Mouse (Mus musculus) left cerebral cortex, adult 9 months (tissue): ENCODE results near the gene Tnfrsf13b.

Experiments
- DNase-seq, 2 experiments: peaks; one replicate each; pipeline ENCODE4 v3.0.0; 2022; ENCODE audit warnings: low spot score in 2 of 2

Tnfrsf13b gene

GRCm38 (mm10) chr11:61126606-61127355 is at the start of gene Tnfrsf13b:
Tnfrsf13b (plus strand) TSS chr11:61126755.
- no peak for DNase-seq

- DNase-seq, result no peak
These were observed 44.9 kb upstream of the Tnfrsf13b start for GRCm38 (mm10) chr11:61081624-61082023.

- no peak for DNase-seq
These were observed 36.4 kb upstream of the Tnfrsf13b start for GRCm38 (mm10) chr11:61090195-61090594.

GRCm38 (mm10) chr11:61091192-61091591 is 35.4 kb upstream of the Tnfrsf13b start:
- DNase-seq, result no peak

- peak in 1 of 2 experiments; percentile 86 for DNase-seq
These were observed 34.8 kb upstream of the Tnfrsf13b start for GRCm38 (mm10) chr11:61091642-61092262.

- DNase-seq, result no peak
These were observed 28.5 kb upstream of the Tnfrsf13b start for GRCm38 (mm10) chr11:61098046-61098445.

- DNase-seq, result no peak
These were observed 23.9 kb upstream of the Tnfrsf13b start for GRCm38 (mm10) chr11:61102397-61103339.

- peak in 1 of 2 experiments; percentile 84 for DNase-seq
These were observed 22.2 kb upstream of the Tnfrsf13b start for GRCm38 (mm10) chr11:61104241-61104901.

GRCm38 (mm10) chr11:61108911-61109361 is 17.6 kb upstream of the Tnfrsf13b start:
- no peak for DNase-seq

- DNase-seq, result no peak
These were observed 16.8 kb upstream of the Tnfrsf13b start for GRCm38 (mm10) chr11:61109707-61110106.

- no peak for DNase-seq
These were observed 16.4 kb upstream of the Tnfrsf13b start for GRCm38 (mm10) chr11:61110113-61110512.

- no peak for DNase-seq
These were observed 15.6 kb upstream of the Tnfrsf13b start for GRCm38 (mm10) chr11:61110928-61111327.

- DNase-seq, result no peak
These were observed 15.1 kb upstream of the Tnfrsf13b start for GRCm38 (mm10) chr11:61111472-61111871.

GRCm38 (mm10) chr11:61112323-61112995 is 14.1 kb upstream of the Tnfrsf13b start:
- no peak for DNase-seq

GRCm38 (mm10) chr11:61116226-61116625 is 10.3 kb upstream of the Tnfrsf13b start:
- no peak for DNase-seq

- DNase-seq, result no peak
These were observed 6.5 kb upstream of the Tnfrsf13b start for GRCm38 (mm10) chr11:61119996-61120583.

GRCm38 (mm10) chr11:61122283-61122768 is 4.2 kb upstream of the Tnfrsf13b start:
- no peak for DNase-seq

GRCm38 (mm10) chr11:61122769-61123288 is 3.7 kb upstream of the Tnfrsf13b start:
- no peak for DNase-seq

GRCm38 (mm10) chr11:61123886-61124285 is 2.7 kb upstream of the Tnfrsf13b start:
- no peak for DNase-seq

- no peak for DNase-seq
These were observed 585 bp upstream of the Tnfrsf13b start for GRCm38 (mm10) chr11:61125970-61126369.
